Mouse (Mus musculus): ENCODE data around the gene Gm8369. TPM values are rescaled to one million over a fixed set of nuclear protein-coding genes. Genes with fewer than 3 reads are reported as not detected.
"Not testable (repeated sequence)": the region's sequence is repeated elsewhere in the genome, so short reads cannot be mapped to it uniquely, and the experiment has no call there.

Gm8369 gene
- polyA plus RNA-seq, 1 experiment from 2014 or later: not detected

- no peak for ATAC-seq (replicated peaks; ENCODE audit: extremely low read depth, insufficient read depth, low FRiP score)
- H3K27ac ChIP-seq (ENCODE audit: low read length): no peak overlapping the region
- 80% methylated on average over 1 of the region's 1 CpGs for WGBS
- H3K9me3 ChIP-seq (replicated peaks; ENCODE audit: control insufficient read depth, low read length): no peaks in the 10 kb centered on the region
- H3K27me3 ChIP-seq (ENCODE audit: control insufficient read depth, insufficient read depth, low read length): no peaks in the 10 kb centered on the region
- no peak overlapping the region for H3K4me2 ChIP-seq (ENCODE audit: low read depth, low read length)
- no peak overlapping the region for H3K9ac ChIP-seq (ENCODE audit: low read length)
- H3K36me3 ChIP-seq (ENCODE audit: control insufficient read depth, insufficient read depth): no peaks in the 10 kb centered on the region
- no peak overlapping the region for H3K4me3 ChIP-seq (ENCODE audit: low read length)
- no peaks in the 10 kb centered on the region for H3K4me1 ChIP-seq (ENCODE audit: control insufficient read depth, insufficient read depth, low read length)
Observed at GRCm38 (mm10) chr19:11533421-11533820, 47.7 kb downstream of the Gm8369 start.

GRCm38 (mm10) chr19:11533888-11534445 lies 48.2 kb downstream of the Gm8369 start:
- H3K9ac ChIP-seq (ENCODE audit: low read length): no peak overlapping the region
- no peak overlapping the region for H3K27ac ChIP-seq (ENCODE audit: low read length)
- no peaks in the 10 kb centered on the region for H3K36me3 ChIP-seq (ENCODE audit: control insufficient read depth, insufficient read depth)
- no peaks in the 10 kb centered on the region for H3K27me3 ChIP-seq (ENCODE audit: control insufficient read depth, insufficient read depth, low read length)
- H3K4me1 ChIP-seq (ENCODE audit: control insufficient read depth, insufficient read depth, low read length): no peaks in the 10 kb centered on the region
- no peaks in the 10 kb centered on the region for H3K9me3 ChIP-seq (replicated peaks; ENCODE audit: control insufficient read depth, low read length)
- ATAC-seq (replicated peaks; ENCODE audit: extremely low read depth, insufficient read depth, low FRiP score): no peak
- WGBS: 28% methylated on average over 2 of the region's 2 CpGs
- H3K4me3 ChIP-seq (ENCODE audit: low read length): no peak overlapping the region
- H3K4me2 ChIP-seq (ENCODE audit: low read depth, low read length): no peak overlapping the region

- no peak for ATAC-seq (replicated peaks; ENCODE audit: extremely low read depth, insufficient read depth, low FRiP score)
- Histone ChIP-seq H3K9me3 (replicated peaks; ENCODE audit: control insufficient read depth, low read length) (no peaks in the 10 kb centered on the region), H3K4me3 (ENCODE audit: low read length) (no peak within 1 kb of the TSS), H3K4me2 (ENCODE audit: low read depth, low read length) (no peak within 1 kb of the TSS), H3K27ac (ENCODE audit: low read length) (no peak within 1 kb of the TSS), H3K4me1 (ENCODE audit: control insufficient read depth, insufficient read depth, low read length) (no peaks in the 10 kb centered on the region), H3K27me3 (ENCODE audit: control insufficient read depth, insufficient read depth, low read length) (no peaks in the 10 kb centered on the region), H3K9ac (ENCODE audit: low read length) (no peak within 1 kb of the TSS), H3K36me3 (ENCODE audit: control insufficient read depth, insufficient read depth) (no peaks in the 10 kb centered on the region)
- whole genome bisulfite sequencing: 7% methylated on average over 7 of the region's 7 CpGs
Observed at GRCm38 (mm10) chr19:11536593-11536992, 50.9 kb downstream of the Gm8369 start, which contains the start of gene Ms4a4d. Gene Ms4a4d (plus strand): TSS chr19:11536801.

GRCm38 (mm10) chr19:11537336-11537735 lies 51.6 kb downstream of the Gm8369 start:
- Histone ChIP-seq H3K9ac (ENCODE audit: low read length) (no peak overlapping the region), H3K4me1 (ENCODE audit: control insufficient read depth, insufficient read depth, low read length) (no peaks in the 10 kb centered on the region), H3K27me3 (ENCODE audit: control insufficient read depth, insufficient read depth, low read length) (no peaks in the 10 kb centered on the region), H3K4me3 (ENCODE audit: low read length) (no peak overlapping the region), H3K36me3 (ENCODE audit: control insufficient read depth, insufficient read depth) (no peaks in the 10 kb centered on the region), H3K27ac (ENCODE audit: low read length) (no peak overlapping the region), H3K9me3 (replicated peaks; ENCODE audit: control insufficient read depth, low read length) (no peaks in the 10 kb centered on the region), H3K4me2 (ENCODE audit: low read depth, low read length) (no peak overlapping the region)
- no peak for ATAC-seq (replicated peaks; ENCODE audit: extremely low read depth, insufficient read depth, low FRiP score)
- 22% methylated on average over 2 of the region's 2 CpGs for WGBS

- H3K27me3 ChIP-seq (ENCODE audit: control insufficient read depth, insufficient read depth, low read length); H3K9me3 ChIP-seq (replicated peaks; ENCODE audit: control insufficient read depth, low read length); H3K4me3 ChIP-seq (ENCODE audit: low read length); H3K9ac ChIP-seq (ENCODE audit: low read length); H3K27ac ChIP-seq (ENCODE audit: low read length); H3K4me1 ChIP-seq (ENCODE audit: control insufficient read depth, insufficient read depth, low read length); H3K4me2 ChIP-seq (ENCODE audit: low read depth, low read length); H3K36me3 ChIP-seq (ENCODE audit: control insufficient read depth, insufficient read depth); ATAC-seq (replicated peaks; ENCODE audit: extremely low read depth, insufficient read depth, low FRiP score): not testable (repeated sequence)
- 79% methylated on average over 1 of the region's 1 CpGs for WGBS
Observed at GRCm38 (mm10) chr19:11540166-11540821, 54.6 kb downstream of the Gm8369 start.

GRCm38 (mm10) chr19:11544383-11544782 lies 58.6 kb downstream of the Gm8369 start:
- WGBS: 72% methylated on average over 2 of the region's 2 CpGs
- H3K9ac ChIP-seq (ENCODE audit: low read length); H3K4me3 ChIP-seq (ENCODE audit: low read length); H3K4me2 ChIP-seq (ENCODE audit: low read depth, low read length); H3K9me3 ChIP-seq (replicated peaks; ENCODE audit: control insufficient read depth, low read length); H3K4me1 ChIP-seq (ENCODE audit: control insufficient read depth, insufficient read depth, low read length); ATAC-seq (replicated peaks; ENCODE audit: extremely low read depth, insufficient read depth, low FRiP score); H3K27ac ChIP-seq (ENCODE audit: low read length); H3K36me3 ChIP-seq (ENCODE audit: control insufficient read depth, insufficient read depth); H3K27me3 ChIP-seq (ENCODE audit: control insufficient read depth, insufficient read depth, low read length): not testable (repeated sequence)

GRCm38 (mm10) chr19:11547911-11548310 lies 62.2 kb downstream of the Gm8369 start:
- Histone ChIP-seq H3K4me2 (ENCODE audit: low read depth, low read length) (no peak overlapping the region), H3K36me3 (ENCODE audit: control insufficient read depth, insufficient read depth) (no peaks in the 10 kb centered on the region), H3K4me1 (ENCODE audit: control insufficient read depth, insufficient read depth, low read length) (no peaks in the 10 kb centered on the region), H3K27me3 (ENCODE audit: control insufficient read depth, insufficient read depth, low read length) (no peaks in the 10 kb centered on the region), H3K9ac (ENCODE audit: low read length) (no peak overlapping the region), H3K9me3 (replicated peaks; ENCODE audit: control insufficient read depth, low read length) (no peaks in the 10 kb centered on the region), H3K27ac (ENCODE audit: low read length) (no peak overlapping the region), H3K4me3 (ENCODE audit: low read length) (no peak overlapping the region)
- no peak for ATAC-seq (replicated peaks; ENCODE audit: extremely low read depth, insufficient read depth, low FRiP score)

- no peaks in the 10 kb centered on the region for H3K27me3 ChIP-seq (ENCODE audit: control insufficient read depth, insufficient read depth, low read length)
- 81% methylated on average over 5 of the region's 5 CpGs for WGBS
- no peak overlapping the region for H3K27ac ChIP-seq (ENCODE audit: low read length)
- no peaks in the 10 kb centered on the region for H3K4me1 ChIP-seq (ENCODE audit: control insufficient read depth, insufficient read depth, low read length)
- H3K9me3 ChIP-seq (replicated peaks; ENCODE audit: control insufficient read depth, low read length): no peaks in the 10 kb centered on the region
- no peak for ATAC-seq (replicated peaks; ENCODE audit: extremely low read depth, insufficient read depth, low FRiP score)
- H3K4me2 ChIP-seq (ENCODE audit: low read depth, low read length): no peak overlapping the region
- no peak overlapping the region for H3K9ac ChIP-seq (ENCODE audit: low read length)
- no peak overlapping the region for H3K4me3 ChIP-seq (ENCODE audit: low read length)
- no peaks in the 10 kb centered on the region for H3K36me3 ChIP-seq (ENCODE audit: control insufficient read depth, insufficient read depth)
Observed at GRCm38 (mm10) chr19:11554726-11555125, 69.0 kb downstream of the Gm8369 start.

GRCm38 (mm10) chr19:11559560-11559959 lies 73.8 kb downstream of the Gm8369 start:
- not testable (repeated sequence) for H3K9ac ChIP-seq (ENCODE audit: low read length); H3K27me3 ChIP-seq (ENCODE audit: control insufficient read depth, insufficient read depth, low read length); H3K36me3 ChIP-seq (ENCODE audit: control insufficient read depth, insufficient read depth); H3K4me1 ChIP-seq (ENCODE audit: control insufficient read depth, insufficient read depth, low read length); ATAC-seq (replicated peaks; ENCODE audit: extremely low read depth, insufficient read depth, low FRiP score); H3K4me3 ChIP-seq (ENCODE audit: low read length); H3K27ac ChIP-seq (ENCODE audit: low read length); H3K4me2 ChIP-seq (ENCODE audit: low read depth, low read length); H3K9me3 ChIP-seq (replicated peaks; ENCODE audit: control insufficient read depth, low read length)
